Mouse (Mus musculus): ENCODE data around the gene Erlin1.

Gene Erlin1

GRCm38 (mm10) chr19:44064734-44065133 lies 4.9 kb downstream of the Erlin1 start:
- intact Hi-C loops (cut with DNase I), result no loop called here

GRCm38 (mm10) chr19:44063773-44064172 lies 5.8 kb downstream of the Erlin1 start:
- intact Hi-C loops (cut with DNase I), result no loop called here

- intact Hi-C loops (cut with DNase I), result no loop called here
Observed at GRCm38 (mm10) chr19:44060226-44060625, 9.4 kb downstream of the Erlin1 start.

DNA sequence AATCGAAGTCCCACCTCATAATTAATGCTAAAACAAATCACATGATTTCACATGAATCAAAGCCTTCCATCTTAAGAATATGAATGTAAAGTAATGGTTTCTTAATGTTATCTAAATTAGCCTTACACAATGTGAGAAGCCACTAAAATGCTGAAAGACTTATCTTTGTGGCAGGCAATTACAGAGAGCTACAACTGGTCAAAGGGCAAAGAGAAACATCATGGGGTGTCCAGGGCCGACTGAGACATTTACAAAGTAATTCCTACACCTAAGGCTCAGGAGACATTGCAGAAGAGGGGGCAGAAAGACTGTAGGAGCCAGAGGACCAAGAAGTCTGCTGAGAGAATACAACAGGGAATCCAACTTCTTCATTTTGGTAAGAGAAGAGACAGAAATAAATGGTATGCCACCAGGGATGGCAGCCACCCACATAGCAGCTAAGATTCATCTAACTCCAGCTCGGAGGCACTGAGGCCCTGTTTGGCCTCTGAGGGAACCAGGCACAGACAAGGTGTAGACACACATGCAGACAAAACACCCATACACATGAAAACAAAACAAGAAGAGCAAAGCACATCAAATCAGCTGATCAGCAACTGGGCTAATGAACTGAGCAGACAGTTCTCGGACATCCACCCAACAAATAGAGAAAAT lies 14.3 kb downstream of the Erlin1 start:
- intact Hi-C loops (cut with DNase I), result no loop called here

DNA sequence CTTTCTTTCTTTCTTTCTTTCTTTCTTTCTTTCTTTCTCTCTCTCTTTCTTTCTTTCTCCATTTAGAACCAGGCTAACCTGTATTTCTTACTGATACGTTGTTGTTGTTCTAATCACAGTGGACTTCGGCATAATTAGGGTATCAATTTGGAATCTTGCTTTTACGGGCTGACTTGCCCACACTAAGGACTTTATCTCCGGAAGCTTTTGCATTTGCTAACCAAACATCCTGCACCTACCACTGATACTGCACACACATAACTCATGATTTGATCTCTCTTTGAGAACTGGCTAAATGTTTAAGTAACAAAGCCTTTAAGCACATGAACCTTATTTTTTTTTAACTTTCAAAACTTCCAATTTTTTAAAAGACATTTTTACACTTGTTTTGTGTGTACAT lies 19.2 kb downstream of the Erlin1 start:
- intact Hi-C loops (cut with DNase I), result no loop called here

- intact Hi-C loops (cut with DNase I), result no loop called here
Observed at GRCm38 (mm10) chr19:44049282-44049681, 20.3 kb downstream of the Erlin1 start.

- intact Hi-C loops (cut with DNase I), result no loop called here
Observed at GRCm38 (mm10) chr19:44045847-44046246, 23.7 kb downstream of the Erlin1 start.

DNA sequence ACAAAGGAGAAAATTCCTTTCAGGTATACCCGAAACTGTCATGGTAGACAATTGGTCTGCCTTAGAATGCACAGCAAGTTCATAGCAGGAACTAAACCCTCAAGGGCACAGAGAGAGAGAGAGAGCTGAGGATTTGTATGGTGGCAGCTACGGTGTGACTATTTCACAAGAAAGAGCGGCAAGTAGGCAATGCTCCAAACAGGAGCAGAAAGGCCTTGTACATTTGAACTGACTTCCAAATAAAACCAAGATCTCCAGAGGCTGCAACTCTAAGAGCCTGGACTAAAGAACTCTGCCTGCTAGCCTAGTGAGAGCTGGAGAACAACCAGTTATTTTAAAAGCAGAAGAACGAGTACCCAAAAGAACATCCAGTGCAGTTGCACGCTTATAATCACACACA lies 27.5 kb downstream of the Erlin1 start:
- intact Hi-C loops (cut with DNase I), result no loop called here

- intact Hi-C loops (cut with DNase I), result no loop called here
Observed at GRCm38 (mm10) chr19:44033396-44033795, 36.2 kb downstream of the Erlin1 start.

GRCm38 (mm10) chr19:44032046-44032744 lies 37.4 kb downstream of the Erlin1 start:
- intact Hi-C loops (cut with DNase I), result no loop called here

- intact Hi-C loops (cut with DNase I), result no loop called here
Observed at GRCm38 (mm10) chr19:44030024-44030423, 39.6 kb downstream of the Erlin1 start.

- intact Hi-C loops (cut with DNase I), result no loop called here
Observed at GRCm38 (mm10) chr19:44028972-44029371, 40.6 kb downstream of the Erlin1 start, which contains the start of gene Cyp2c23. Cyp2c23 (minus strand) TSS chr19:44029208.

DNA sequence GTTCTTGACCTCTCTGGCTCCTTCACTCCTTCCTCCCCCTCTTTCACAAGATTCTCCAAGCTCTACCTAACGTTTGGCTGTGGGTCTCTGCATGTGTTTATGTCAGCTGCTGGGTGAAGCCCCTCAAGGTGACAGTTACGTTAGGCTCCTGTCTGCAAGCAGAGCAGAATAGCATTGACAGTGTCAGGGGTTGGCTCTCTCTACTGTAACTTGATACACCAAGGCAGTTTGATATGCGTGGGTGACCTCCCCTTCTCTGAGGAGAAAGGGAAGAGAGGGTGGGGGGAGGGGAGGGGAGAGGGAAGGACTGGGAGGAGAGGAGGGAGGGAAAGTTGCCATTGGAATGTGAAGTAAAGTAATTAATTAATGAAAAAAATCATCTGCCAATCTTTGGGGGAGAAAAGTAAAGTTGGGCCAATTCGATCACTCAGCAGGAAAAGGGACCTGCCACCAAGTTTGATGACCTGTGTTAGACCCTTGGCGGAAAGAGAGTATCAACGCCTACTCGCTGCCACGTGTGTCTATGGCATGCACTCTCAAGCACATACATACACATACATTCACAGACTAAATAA lies 42.5 kb downstream of the Erlin1 start:
- intact Hi-C loops (cut with DNase I), result no loop called here

DNA sequence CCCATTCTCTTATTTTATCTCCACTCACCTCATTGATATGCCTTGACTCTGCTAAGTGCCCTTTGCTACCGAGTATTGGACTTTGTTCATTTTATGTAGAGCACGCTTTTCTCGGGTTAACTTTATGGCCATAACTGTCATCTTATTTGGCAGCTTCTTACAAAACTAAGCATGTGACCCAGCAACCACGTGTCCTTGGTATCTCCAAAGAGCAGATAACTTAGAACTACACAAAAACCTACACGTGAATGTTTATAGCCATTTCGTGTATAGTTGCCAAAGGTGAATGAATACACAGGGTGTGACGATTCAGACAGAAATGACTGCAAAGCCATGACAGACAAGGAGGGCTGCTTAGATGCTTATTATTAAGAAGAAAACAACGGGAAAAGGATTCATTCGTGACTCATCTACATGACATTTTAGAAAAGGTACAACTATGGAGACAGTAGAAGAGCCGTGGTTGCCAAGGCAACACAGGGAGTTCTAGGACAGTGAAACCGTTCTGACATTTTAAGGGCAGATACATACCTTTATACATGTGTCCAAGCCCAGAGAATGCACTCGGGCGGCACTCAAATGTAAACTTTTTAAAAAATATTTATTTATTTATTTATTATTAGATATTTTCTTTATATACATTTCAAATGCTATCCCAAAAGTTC lies 44.5 kb downstream of the Erlin1 start:
- intact Hi-C loops (cut with DNase I), result no loop called here

- intact Hi-C loops (cut with DNase I), result no loop called here
Observed at GRCm38 (mm10) chr19:44023066-44023465, 46.5 kb downstream of the Erlin1 start.

DNA sequence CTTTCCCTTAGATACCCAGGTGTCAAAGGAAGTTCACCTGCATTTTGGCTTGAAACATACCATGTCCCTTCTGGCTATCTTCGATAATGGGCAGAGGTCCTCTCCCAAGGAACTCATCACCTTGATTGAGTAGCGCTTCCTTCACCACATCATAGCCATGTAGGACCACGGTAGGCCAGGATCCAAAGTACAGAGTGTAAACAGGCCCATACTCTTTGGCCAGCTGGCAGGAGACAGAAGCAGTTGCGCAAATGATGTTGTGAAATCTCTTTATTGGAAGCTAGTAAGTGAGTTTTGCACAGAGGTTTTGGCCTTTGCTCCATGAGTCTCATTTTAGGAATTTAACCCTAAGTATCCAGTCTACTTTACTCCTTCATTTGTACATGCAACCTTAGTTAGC lies 48.1 kb downstream of the Erlin1 start:
- intact Hi-C loops (cut with DNase I), result no loop called here

DNA sequence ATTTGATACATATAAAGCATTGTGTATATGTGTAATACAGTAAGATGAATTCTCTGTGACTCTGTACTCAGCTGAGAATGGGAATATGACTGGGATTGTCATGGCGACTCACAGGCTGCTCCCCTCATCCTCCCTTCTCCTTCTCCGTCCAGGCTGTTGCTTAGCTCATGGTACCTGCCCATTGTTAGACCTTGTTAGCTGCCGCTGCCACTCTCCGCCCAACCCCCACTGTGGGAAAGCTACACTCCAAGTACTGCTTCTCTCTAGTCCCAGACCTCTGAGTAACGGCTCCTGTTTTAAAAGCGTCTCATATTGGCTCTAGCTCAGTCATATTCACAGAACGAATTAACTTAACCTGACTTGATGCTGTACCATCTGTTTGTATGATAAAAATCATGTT lies 49.8 kb downstream of the Erlin1 start:
- intact Hi-C loops (cut with DNase I), result no loop called here

DNA sequence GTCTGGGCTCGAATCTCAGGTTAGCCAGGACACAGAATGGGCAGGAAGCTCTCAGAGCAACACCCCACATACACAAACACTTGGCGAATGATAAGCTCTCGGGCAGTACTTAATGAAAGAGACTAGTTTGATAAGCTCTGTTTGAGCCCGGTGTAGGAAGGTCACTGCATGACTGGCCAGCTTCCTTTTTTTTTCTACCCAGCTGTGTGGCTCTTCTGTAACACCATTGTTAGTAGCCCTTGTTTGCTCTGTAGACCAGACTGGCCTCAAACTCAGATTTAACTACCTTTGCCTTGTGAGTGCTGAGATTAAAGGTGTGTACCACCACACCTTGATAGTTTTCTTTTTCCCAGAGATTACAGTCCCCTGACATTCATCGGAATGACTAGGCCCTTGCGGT lies 55.7 kb downstream of the Erlin1 start:
- intact Hi-C loops (cut with DNase I), result no loop called here

- intact Hi-C loops (cut with DNase I), result no loop called here
Observed at GRCm38 (mm10) chr19:44008784-44009183, 60.8 kb downstream of the Erlin1 start.

DNA sequence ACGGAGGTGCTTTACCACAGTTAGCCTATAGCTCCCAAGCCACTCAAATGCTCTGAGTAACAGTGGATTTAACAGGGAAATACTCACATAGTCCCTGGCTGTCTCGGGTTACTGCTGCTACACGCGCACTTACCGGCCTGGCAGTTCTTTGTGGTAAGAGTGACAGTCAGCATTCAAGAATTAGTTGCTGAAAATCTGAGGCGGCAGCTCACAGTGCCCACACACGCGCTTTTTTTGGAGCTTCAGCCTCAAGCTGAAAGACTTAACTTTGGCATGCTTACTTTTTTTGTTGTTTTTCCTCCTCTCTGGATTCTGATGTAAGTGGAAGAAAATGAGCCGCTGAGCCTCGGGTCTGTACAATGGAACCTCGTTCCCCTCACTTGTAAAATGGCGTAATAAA lies 62.4 kb downstream of the Erlin1 start:
- intact Hi-C loops (cut with DNase I), result no loop called here

DNA sequence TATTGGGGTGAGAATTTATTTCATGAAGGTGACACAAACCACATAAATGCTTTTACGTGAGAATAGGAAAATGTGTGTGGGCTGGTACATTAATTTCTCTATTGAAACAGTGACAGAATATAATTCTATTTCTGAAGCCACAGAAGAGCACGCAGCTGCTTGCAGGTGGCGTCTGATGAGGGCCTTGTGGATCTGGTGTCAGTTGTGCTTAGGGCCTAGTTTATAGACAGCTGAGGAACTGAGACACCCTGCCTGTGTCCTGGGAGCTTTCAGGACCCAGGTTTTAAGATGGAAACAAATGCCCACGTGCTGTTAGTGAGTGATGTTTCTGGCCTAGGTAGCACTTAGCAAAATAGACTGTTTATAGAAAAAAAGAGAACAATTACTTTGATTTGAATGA lies 64.6 kb downstream of the Erlin1 start:
- intact Hi-C loops (cut with DNase I), result no loop called here

DNA sequence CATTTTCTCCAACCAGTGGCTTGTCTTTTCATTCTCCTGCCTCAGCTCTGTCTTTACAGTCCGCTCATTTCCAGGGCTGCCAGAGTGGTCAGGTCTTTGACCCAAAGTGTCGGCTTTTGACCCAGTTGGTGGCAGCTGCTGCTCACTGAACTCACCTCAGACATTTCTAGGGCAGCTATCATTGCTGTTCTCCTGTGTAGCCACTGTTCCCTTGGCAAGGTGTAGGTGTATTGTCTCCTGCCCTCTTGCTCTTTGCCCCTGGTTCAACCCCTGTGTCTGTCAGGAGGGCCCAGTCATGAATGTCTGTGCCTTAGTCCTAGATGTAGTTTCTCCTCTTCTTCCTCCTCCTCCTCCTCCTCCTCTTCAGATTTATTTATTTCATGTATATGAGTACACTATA lies 65.3 kb downstream of the Erlin1 start:
- intact Hi-C loops (cut with DNase I), result no loop called here
